Mouse (Mus musculus) MEL (cell line): ENCODE measurements around the gene Irak1. TPM values are rescaled to one million over a fixed set of nuclear protein-coding genes. Genes with fewer than 3 reads are reported as not detected.

Experiments
- DNase-seq: peaks from one replicate; pipeline ENCODE4 v3.0.0; 2011; ENCODE audit warnings: low read depth, low spot score
- H3K27ac ChIP-seq: 2 replicates; pipeline ENCODE4 v1.5.1; 2012; ENCODE audit warnings: low read depth, mild to moderate bottlenecking, control low read depth, low read length, moderate library complexity; ENCODE audit not compliant: control insufficient read depth
- H3K27me3 ChIP-seq, 2 experiments: fragments of 150-350 bp in 1 of 2; sonication (generic) in 1 of 2; 2 replicates each; pipeline ENCODE4 v1.6.1; 2012; ENCODE audit warnings: low read length in 2 of 2, mild to moderate bottlenecking in 2 of 2, improper control_type of control experiment in 1 of 2, moderate library complexity in 1 of 2; ENCODE audit not compliant: insufficient read depth in 2 of 2, control insufficient read depth in 1 of 2
- H3K36me3 ChIP-seq, 2 experiments: 2 replicates each; pipeline ENCODE4 v1.6.1; 2012 to 2014; ENCODE audit warnings: low read length in 2 of 2, improper control_type of control experiment in 1 of 2, inconsistent platforms in 1 of 2, mild to moderate bottlenecking in 1 of 2; ENCODE audit not compliant: insufficient read depth in 2 of 2, control insufficient read depth in 1 of 2
- H3K4me1 ChIP-seq, 2 experiments: fragments of 150-350 bp in 1 of 2; sonication (generic) in 1 of 2; 2 replicates each; pipeline ENCODE4 v1.6.1; 2012; ENCODE audit warnings: low read length in 2 of 2, improper control_type of control experiment in 1 of 2, mild to moderate bottlenecking in 1 of 2; ENCODE audit not compliant: insufficient read depth in 2 of 2, control insufficient read depth in 1 of 2
- H3K4me3 ChIP-seq, 2 experiments: fragments of 150-350 bp in 1 of 2; sonication (generic) in 1 of 2; 2 replicates each; pipeline ENCODE4 v1.5.1; 2012; ENCODE audit warnings: low read depth in 2 of 2, low read length in 2 of 2, mild to moderate bottlenecking in 2 of 2, moderate library complexity in 2 of 2, control low read depth in 1 of 2, improper control_type of control experiment in 1 of 2; ENCODE audit not compliant: control insufficient read depth in 1 of 2, insufficient read depth in 1 of 2
- H3K79me2 ChIP-seq: 2 replicates; pipeline ENCODE4 v1.6.1; 2012; ENCODE audit warnings: mild to moderate bottlenecking, low read length, moderate library complexity; ENCODE audit not compliant: control insufficient read depth, poor library complexity, insufficient read depth
- H3K9ac ChIP-seq: 2 replicates; pipeline ENCODE4 v1.6.1; 2012; ENCODE audit warnings: low read depth, mild to moderate bottlenecking, control low read depth, low read length, moderate library complexity; ENCODE audit not compliant: control insufficient read depth, poor library complexity, severe bottlenecking
- H3K9me3 ChIP-seq: fragments of 150-350 bp; sonication (generic); replicated peaks from 2 replicates; pipeline ENCODE4 v1.6.1; 2012; ENCODE audit warnings: mild to moderate bottlenecking, low read length, improper control_type of control experiment, moderate library complexity; ENCODE audit not compliant: insufficient read depth
- CHD1 ChIP-seq: IDR thresholded peaks from 2 replicates; pipeline ENCODE4 v1.6.1; 2012; ENCODE audit warnings: low read depth, mild to moderate bottlenecking, inconsistent platforms, low read length, improper control_type of control experiment
- CHD2 ChIP-seq: IDR thresholded peaks from 2 replicates; pipeline ENCODE4 v1.6.1; 2011; ENCODE audit warnings: low read length, improper control_type of control experiment
- E2F4 ChIP-seq: IDR thresholded peaks from 2 replicates; pipeline ENCODE4 v1.6.1; 2011; ENCODE audit warnings: low read depth, low read length, improper control_type of control experiment, borderline replicate concordance
- EP300 ChIP-seq, 2 experiments: IDR thresholded peaks; 2 replicates each; pipeline ENCODE4 v1.6.1; 2011; ENCODE audit warnings: improper control_type of control experiment in 2 of 2, low read length in 2 of 2, low read depth in 1 of 2, mild to moderate bottlenecking in 1 of 2
- ETS1 ChIP-seq: IDR thresholded peaks from 2 replicates; pipeline ENCODE4 v1.6.1; 2012; ENCODE audit warnings: low read depth, mild to moderate bottlenecking, inconsistent platforms, low read length, improper control_type of control experiment, moderate library complexity
- GABPA ChIP-seq: IDR thresholded peaks from 2 replicates; pipeline ENCODE4 v1.6.1; 2012; ENCODE audit warnings: low read depth, mild to moderate bottlenecking, inconsistent platforms, low read length, improper control_type of control experiment, moderate library complexity
- GATA1 ChIP-seq: IDR thresholded peaks from 2 replicates; pipeline ENCODE4 v1.6.1; 2011; ENCODE audit warnings: low read depth, low read length, improper control_type of control experiment
- HCFC1 ChIP-seq: IDR thresholded peaks from 2 replicates; pipeline ENCODE4 v1.6.1; 2012; ENCODE audit warnings: low read depth, mild to moderate bottlenecking, inconsistent platforms, low read length, improper control_type of control experiment, moderate library complexity
- JUND ChIP-seq: IDR thresholded peaks from 2 replicates; pipeline ENCODE4 v1.6.1; 2011; ENCODE audit warnings: low read depth, mild to moderate bottlenecking, improper control_type of control experiment, low read length
- KAT2A ChIP-seq: conservative IDR thresholded peaks from 2 replicates; pipeline ENCODE4 v1.6.1; 2012; ENCODE audit warnings: low read depth, low read length, improper control_type of control experiment, inconsistent platforms
- MAZ ChIP-seq: IDR thresholded peaks from 2 replicates; pipeline ENCODE4 v1.6.1; 2012; ENCODE audit warnings: low read depth, mild to moderate bottlenecking, inconsistent platforms, low read length, improper control_type of control experiment
- MYB ChIP-seq: IDR thresholded peaks from 2 replicates; pipeline ENCODE4 v1.6.1; 2011; ENCODE audit warnings: mild to moderate bottlenecking, low read depth, low read length, improper control_type of control experiment
- MYC ChIP-seq: IDR thresholded peaks from 2 replicates; pipeline ENCODE4 v1.6.1; 2011; ENCODE audit warnings: low read depth, mild to moderate bottlenecking, low read length, improper control_type of control experiment, moderate library complexity
- NELFE ChIP-seq: IDR thresholded peaks from 2 replicates; pipeline ENCODE4 v1.6.1; 2011; ENCODE audit warnings: low read depth, low read length, improper control_type of control experiment
- NRF1 ChIP-seq: IDR thresholded peaks from 2 replicates; pipeline ENCODE4 v1.6.1; 2014; ENCODE audit warnings: low read depth, mild to moderate bottlenecking, inconsistent platforms, low read length, improper control_type of control experiment, moderate library complexity; ENCODE audit not compliant: poor library complexity, insufficient read depth, severe bottlenecking
- POLR2A ChIP-seq, 2 experiments: IDR thresholded peaks; 2 replicates each; pipeline ENCODE4 v1.6.1; 2011 to 2012; ENCODE audit warnings: low read length in 2 of 2, mild to moderate bottlenecking in 2 of 2, control low read depth in 1 of 2, improper control_type of control experiment in 1 of 2, low read depth in 1 of 2, moderate library complexity in 1 of 2; ENCODE audit not compliant: control insufficient read depth in 1 of 2, insufficient read depth in 1 of 2, poor library complexity in 1 of 2
- POLR2AphosphoS2 ChIP-seq: IDR thresholded peaks from 2 replicates; pipeline ENCODE4 v1.6.1; 2011; ENCODE audit warnings: low read length, improper control_type of control experiment
- POLR2AphosphoS5 ChIP-seq: IDR thresholded peaks from 2 replicates; pipeline ENCODE4 v1.6.1; 2012; ENCODE audit warnings: low read depth, borderline replicate concordance, mild to moderate bottlenecking, inconsistent platforms, low read length, moderate library complexity, mixed read lengths
- RAD21 ChIP-seq: IDR thresholded peaks from 2 replicates; pipeline ENCODE4 v1.6.1; 2011; ENCODE audit warnings: mild to moderate bottlenecking, low read depth, low read length, improper control_type of control experiment
- SIN3A ChIP-seq: IDR thresholded peaks from 2 replicates; pipeline ENCODE4 v1.6.1; 2012; ENCODE audit warnings: low read length, improper control_type of control experiment, inconsistent platforms
- SMC3 ChIP-seq: IDR thresholded peaks from 2 replicates; pipeline ENCODE4 v1.6.1; 2011; ENCODE audit warnings: low read depth, low read length, improper control_type of control experiment
- TAL1 ChIP-seq: IDR thresholded peaks from 2 replicates; pipeline ENCODE4 v1.6.1; 2012; ENCODE audit warnings: mild to moderate bottlenecking, inconsistent platforms, low read length, moderate library complexity, mixed read lengths
- TCF12 ChIP-seq: IDR thresholded peaks from 2 replicates; pipeline ENCODE4 v1.6.1; 2014; ENCODE audit warnings: low read depth, mild to moderate bottlenecking, inconsistent platforms, low read length, improper control_type of control experiment, moderate library complexity
- UBTF ChIP-seq: IDR thresholded peaks from 2 replicates; pipeline ENCODE4 v1.6.1; 2012; ENCODE audit warnings: low read depth, mild to moderate bottlenecking, inconsistent platforms, low read length, improper control_type of control experiment, moderate library complexity, borderline replicate concordance; ENCODE audit not compliant: insufficient read depth
- USF1 ChIP-seq: IDR thresholded peaks from 2 replicates; pipeline ENCODE4 v1.6.1; 2014; ENCODE audit warnings: low read depth, mild to moderate bottlenecking, inconsistent platforms, low read length, improper control_type of control experiment, moderate library complexity
- USF2 ChIP-seq, 2 experiments: IDR thresholded peaks; 2 replicates each; pipeline ENCODE4 v1.6.1; 2011 to 2012; ENCODE audit warnings: improper control_type of control experiment in 2 of 2, low read length in 2 of 2, borderline replicate concordance in 1 of 2, inconsistent platforms in 1 of 2, low read depth in 1 of 2, mild to moderate bottlenecking in 1 of 2; ENCODE audit not compliant: insufficient read depth in 1 of 2
- ZC3H11A ChIP-seq: IDR thresholded peaks from 2 replicates; pipeline ENCODE4 v1.6.1; 2012; ENCODE audit warnings: low read depth, mild to moderate bottlenecking, inconsistent platforms, low read length, improper control_type of control experiment
- ZKSCAN1 ChIP-seq: IDR thresholded peaks from 2 replicates; pipeline ENCODE4 v1.6.1; 2012; ENCODE audit warnings: low read depth, mild to moderate bottlenecking, inconsistent platforms, low read length, improper control_type of control experiment, moderate library complexity
- ZMIZ1 ChIP-seq: IDR thresholded peaks from 2 replicates; pipeline ENCODE4 v1.6.1; 2012; ENCODE audit warnings: low read depth, mild to moderate bottlenecking, inconsistent platforms, low read length, improper control_type of control experiment, moderate library complexity
- ZNF384 ChIP-seq: IDR thresholded peaks from 2 replicates; pipeline ENCODE4 v1.6.1; 2012; ENCODE audit warnings: low read depth, mild to moderate bottlenecking, inconsistent platforms, low read length, improper control_type of control experiment
- polyA plus RNA-seq, 2 experiments: library from polyadenylated mRNA; stranded (reverse) in 1 of 2; unstranded in 1 of 2; fragments of >175 nt in 1 of 2; fragments of >200 nt in 1 of 2; gene quantifications; 2 replicates each; pipeline versions ENCODE4 v1.2.1 to v1.2.4; 2012; ENCODE audit warnings: low replicate concordance in 2 of 2, low read depth in 1 of 2; ENCODE audit not compliant: insufficient read length in 2 of 2, insufficient read depth in 1 of 2, missing spikeins in 1 of 2
- total RNA-seq: library from RNA; depleted of rRNA; stranded (reverse); fragments of 300-350 nt; gene quantifications from 2 replicates; pipeline ENCODE4 v1.2.3, GENCODE M21; 2012

Irak1 gene
- total and polyA plus RNA-seq, 3 experiments: 33.7 to 106 TPM; not detected in 1

- TF ChIP-seq HCFC1 (peak; percentile 79), NRF1 (0 out of 2 replicates have a peak, but pooled peaks have one; percentile 2), USF1 (0 out of 2 replicates have a peak, but pooled peaks have one; percentile 12), SMC3 (no peak), RAD21 (no peak), ZC3H11A (peak; percentile 24; the same call in 1 of the 2 replicates), E2F4 (no peak), POLR2AphosphoS5 (no peak), ZNF384 (no peak), TAL1 (no peak), USF2 (IDR thresholded peaks at IDR 0.05; ENCODE audit: borderline replicate concordance in 1 of 2, insufficient read depth in 1 of 2, low read depth in 1 of 2, low read length in 2 of 2) (no peak), CHD2 (no peak), JUND (no peak), POLR2A (IDR thresholded peaks at IDR 0.05; ENCODE audit: control insufficient read depth in 1 of 2, insufficient read depth in 1 of 2, low read depth in 1 of 2, low read length in 2 of 2, poor library complexity in 1 of 2) (peak; percentile 33 to 37; a peak in 2 of 4 replicates), KAT2A (no peak; the same call in 1 of the 2 replicates), MYB (no peak), GATA1 (no peak), NELFE (peak; percentile 70), SIN3A (peak; percentile 1; the same call in 1 of the 2 replicates), ETS1 (no peak), GABPA (no peak)
These were observed 57.2 kb downstream of the Irak1 start, which contains the start of gene Hcfc1 (continued) for GRCm38 (mm10) chrX:73966248-73967176.

GRCm38 (mm10) chrX:73965307-73965706, 58.4 kb downstream of the Irak1 start:
- Histone ChIP-seq H3K9me3 (no peaks in the 10 kb centered on the region), H3K36me3 (peaks cover 0 to 38% of the 10 kb centered on the region in 2 experiments; a peak in 2 of 4 replicates), H3K27me3 (no peaks in the 10 kb centered on the region), H3K4me1 (peaks cover 3 to 26% of the 10 kb centered on the region in 2 experiments; a peak in 3 of 4 replicates), H3K79me2 (peaks cover 61% of the 10 kb centered on the region), H3K9ac (peak overlapping the region; percentile 97), H3K27ac (peak overlapping the region; percentile 94), H3K4me3 (peak overlapping the region; percentile 87 to 91)
- DNase-seq: peak; percentile 69
- TF ChIP-seq ZMIZ1 (no peak), JUND (no peak), CHD1 (no peak), MYC (no peak), NRF1 (no peak), ZC3H11A (no peak), TAL1 (no peak), UBTF (no peak), MAZ (peak; percentile 37; the same call in 1 of the 2 replicates), POLR2AphosphoS2 (no peak), USF2 (IDR thresholded peaks at IDR 0.05; ENCODE audit: borderline replicate concordance in 1 of 2, insufficient read depth in 1 of 2, low read depth in 1 of 2, low read length in 2 of 2) (no peak), GABPA (no peak), POLR2AphosphoS5 (no peak), NELFE (no peak), ZKSCAN1 (no peak), CHD2 (no peak), EP300 (IDR thresholded peaks at IDR 0.05; ENCODE audit: low read depth in 1 of 2, low read length in 2 of 2) (peak in 1 of 2 experiments; percentile 36; a peak in 1 of 4 replicates), TCF12 (0 out of 2 replicates have a peak, but pooled peaks have one; percentile 19), E2F4 (no peak), USF1 (no peak), KAT2A (no peak), SMC3 (no peak)
